Mouse (Mus musculus) G1E (cell line): ENCODE results near the gene Tmtc2.

Source experiments
- CTCF ChIP-seq: IDR thresholded peaks from 2 replicates; pipeline ENCODE4 v1.5.1; 2012; ENCODE audit warnings: low read depth, low read length, inconsistent platforms, mixed read lengths
- GATA1 ChIP-seq: IDR thresholded peaks from 2 replicates; pipeline ENCODE4 v1.6.1; 2012; ENCODE audit warnings: borderline replicate concordance, low read length, inconsistent platforms, mixed read lengths
- GATA2 ChIP-seq: IDR thresholded peaks from 2 replicates; pipeline ENCODE4 v1.6.1; 2012; ENCODE audit warnings: low read depth, low read length, inconsistent platforms, borderline replicate concordance
- POLR2AphosphoS5 ChIP-seq: IDR thresholded peaks from 2 replicates; pipeline ENCODE4 v1.6.1; 2012; ENCODE audit warnings: low read depth, low read length, inconsistent platforms; ENCODE audit not compliant: insufficient replicate concordance
- TAL1 ChIP-seq: conservative IDR thresholded peaks from 2 replicates; pipeline ENCODE4 v1.6.1; 2012; ENCODE audit warnings: low read depth, low read length, inconsistent platforms, mixed read lengths

GRCm38 (mm10) chr10:105561548-105561947, 12.7 kb downstream of the Tmtc2 start:
- TF ChIP-seq CTCF (no peak), GATA1 (no peak), POLR2AphosphoS5 (no peak), TAL1 (no peak), GATA2 (no peak)
